Mouse (Mus musculus): ENCODE measurements around the gene Pdzd2. TPM values are rescaled to one million over a fixed set of nuclear protein-coding genes. Genes with fewer than 3 reads are reported as not detected.

Pdzd2 gene
- polyA plus RNA-seq, 1 experiment from 2014 or later = 114 TPM

DNA sequence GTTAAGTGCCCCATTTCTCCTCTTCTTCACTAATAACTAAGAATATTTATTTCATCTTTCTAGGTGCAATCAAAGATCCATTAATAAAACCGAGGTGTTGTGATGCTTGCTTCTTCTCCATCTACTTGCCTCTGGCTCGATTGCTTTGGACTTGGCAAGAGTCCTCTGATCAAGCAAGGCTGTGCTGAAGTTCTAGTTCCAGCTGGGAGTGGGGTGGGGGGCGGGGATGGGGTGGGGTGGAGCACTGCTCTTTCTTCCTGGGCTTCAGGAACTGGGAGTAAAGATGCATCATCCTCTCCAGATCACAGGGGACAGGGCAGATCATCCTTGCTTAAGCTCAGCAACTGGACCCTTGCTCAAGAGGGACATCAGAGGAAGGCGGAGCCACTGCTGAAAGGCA is 5.5 kb downstream of the Pdzd2 start:
- ATAC-seq (no peak), DNase-seq (ENCODE audit: low spot score) (no peak)
- peaks cover 13% of the 10 kb centered on the region for H3K27me3 ChIP-seq (replicated peaks; ENCODE audit: insufficient read depth, low read length)
- H3K4me3 ChIP-seq (ENCODE audit: low read depth, low read length) = no peak overlapping the region
- H3K36me3 ChIP-seq (ENCODE audit: insufficient read depth, low read length) = no peaks in the 10 kb centered on the region
- H3K4me2 ChIP-seq (replicated peaks; ENCODE audit: low read depth, low read length) = no peak overlapping the region
- TF ChIP-seq CTCF (IDR thresholded peaks at IDR 0.05) (no peak), EP300 (IDR thresholded peaks at IDR 0.05) (no peak)
- no peak overlapping the region for H3K27ac ChIP-seq (ENCODE audit: low read length)
- H3K9ac ChIP-seq (replicated peaks; ENCODE audit: low read depth) = no peak overlapping the region
- H3K4me1 ChIP-seq (ENCODE audit: insufficient read depth, low read depth, low read length) = no peaks in the 10 kb centered on the region
- no peaks in the 10 kb centered on the region for H3K9me3 ChIP-seq (ENCODE audit: low read length)
- WGBS = 47% methylated on average over 4 of the region's 4 CpGs

DNA sequence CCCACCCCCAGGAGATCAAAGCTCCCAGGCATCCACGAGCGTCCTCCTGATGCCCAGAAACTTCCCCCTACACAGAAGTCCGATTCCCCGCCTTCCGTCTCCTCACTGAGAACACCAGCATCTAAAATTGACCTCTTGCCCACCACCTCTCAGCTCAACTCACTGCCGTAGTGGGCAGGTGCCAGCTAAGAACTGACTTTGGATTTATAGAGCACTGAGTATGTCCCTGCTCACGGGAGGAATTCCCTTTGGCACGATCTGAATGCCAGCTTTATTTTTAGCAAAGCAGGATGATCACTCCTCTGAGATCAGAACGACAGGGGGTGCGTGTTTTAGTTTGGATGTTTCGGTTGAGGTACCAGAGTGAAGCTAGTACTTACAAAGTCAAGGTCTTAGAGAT is 7.1 kb downstream of the Pdzd2 start:
- TF ChIP-seq EP300 (IDR thresholded peaks at IDR 0.05) (no peak), CTCF (IDR thresholded peaks at IDR 0.05) (no peak)
- no peak overlapping the region for H3K27ac ChIP-seq (ENCODE audit: low read length)
- no peaks in the 10 kb centered on the region for H3K36me3 ChIP-seq (ENCODE audit: insufficient read depth, low read length)
- H3K9me3 ChIP-seq (ENCODE audit: low read length) = no peaks in the 10 kb centered on the region
- H3K4me2 ChIP-seq (replicated peaks; ENCODE audit: low read depth, low read length) = no peak overlapping the region
- H3K4me3 ChIP-seq (ENCODE audit: low read depth, low read length) = no peak overlapping the region
- H3K9ac ChIP-seq (replicated peaks; ENCODE audit: low read depth) = no peak overlapping the region
- 66% methylated on average over 11 of the region's 11 CpGs for WGBS
- H3K4me1 ChIP-seq (ENCODE audit: insufficient read depth, low read depth, low read length) = no peaks in the 10 kb centered on the region
- ATAC-seq (no peak), DNase-seq (ENCODE audit: low spot score) (no peak)
- no peaks in the 10 kb centered on the region for H3K27me3 ChIP-seq (replicated peaks; ENCODE audit: insufficient read depth, low read length)

DNA sequence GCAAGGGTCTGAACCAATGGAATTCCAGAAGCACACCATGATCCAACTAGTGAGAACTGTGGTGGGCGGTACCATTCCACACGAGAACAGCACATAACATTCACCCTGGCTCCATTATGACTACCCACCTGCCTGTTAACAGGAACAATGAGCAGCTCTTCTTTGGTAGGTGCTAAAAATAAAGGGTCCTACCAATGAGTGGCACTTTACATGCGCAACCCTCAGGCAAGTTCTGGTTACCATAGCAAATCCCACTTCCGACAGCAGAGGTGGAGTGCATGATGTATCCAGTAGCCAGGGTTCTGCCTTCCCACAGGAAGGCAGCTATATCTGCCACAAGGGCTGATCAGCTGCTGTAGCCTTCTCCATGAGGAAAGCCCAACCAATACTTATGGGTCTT is 11.3 kb downstream of the Pdzd2 start:
- TF ChIP-seq EP300 (IDR thresholded peaks at IDR 0.05) = no peak
- no peak for TF ChIP-seq CTCF (IDR thresholded peaks at IDR 0.05)
- no peaks in the 10 kb centered on the region for H3K27me3 ChIP-seq (replicated peaks; ENCODE audit: insufficient read depth, low read length)
- no peak overlapping the region for H3K27ac ChIP-seq (ENCODE audit: low read length)
- no peaks in the 10 kb centered on the region for H3K9me3 ChIP-seq (ENCODE audit: low read length)
- H3K36me3 ChIP-seq (ENCODE audit: insufficient read depth, low read length) = no peaks in the 10 kb centered on the region
- H3K9ac ChIP-seq (replicated peaks; ENCODE audit: low read depth) = no peak overlapping the region
- no peak for DNase-seq (ENCODE audit: low spot score)
- H3K4me1 ChIP-seq (ENCODE audit: insufficient read depth, low read depth, low read length) = no peaks in the 10 kb centered on the region
- ATAC-seq = no peak
- WGBS = 69% methylated on average over 4 of the region's 4 CpGs
- no peak overlapping the region for H3K4me3 ChIP-seq (ENCODE audit: low read depth, low read length)
- H3K4me2 ChIP-seq (replicated peaks; ENCODE audit: low read depth, low read length) = no peak overlapping the region

DNA sequence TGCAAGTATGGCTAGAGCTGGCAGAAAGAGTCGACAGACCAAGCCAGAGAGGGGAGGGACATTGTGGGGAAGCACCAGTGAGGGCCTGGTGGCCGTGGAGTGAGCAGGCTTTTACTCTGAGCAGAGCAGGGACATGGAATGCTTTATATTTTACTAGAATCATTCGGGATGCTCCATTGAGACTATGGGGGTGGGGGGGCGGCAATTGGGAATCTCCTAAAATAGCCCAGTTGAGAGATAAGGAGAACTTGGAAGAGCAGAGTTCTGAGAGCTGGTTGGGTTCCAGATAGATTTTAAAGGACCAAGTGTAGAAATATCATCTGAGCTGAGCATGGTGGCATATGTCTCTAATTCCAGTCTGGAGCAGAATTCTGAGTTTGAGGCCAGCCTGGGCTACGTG is 14.5 kb downstream of the Pdzd2 start:
- Histone ChIP-seq H3K27me3 (replicated peaks; ENCODE audit: insufficient read depth, low read length) (no peaks in the 10 kb centered on the region), H3K4me3 (ENCODE audit: low read depth, low read length) (no peak overlapping the region), H3K9me3 (ENCODE audit: low read length) (no peaks in the 10 kb centered on the region), H3K4me2 (replicated peaks; ENCODE audit: low read depth, low read length) (no peak overlapping the region), H3K4me1 (ENCODE audit: insufficient read depth, low read depth, low read length) (no peaks in the 10 kb centered on the region), H3K9ac (replicated peaks; ENCODE audit: low read depth) (no peak overlapping the region), H3K27ac (ENCODE audit: low read length) (no peak overlapping the region), H3K36me3 (ENCODE audit: insufficient read depth, low read length) (no peaks in the 10 kb centered on the region)
- DNase-seq (ENCODE audit: low spot score) (no peak), ATAC-seq (no peak)
- 67% methylated on average over 5 of the region's 5 CpGs for WGBS
- TF ChIP-seq EP300 (IDR thresholded peaks at IDR 0.05) (no peak), CTCF (IDR thresholded peaks at IDR 0.05) (no peak)

DNA sequence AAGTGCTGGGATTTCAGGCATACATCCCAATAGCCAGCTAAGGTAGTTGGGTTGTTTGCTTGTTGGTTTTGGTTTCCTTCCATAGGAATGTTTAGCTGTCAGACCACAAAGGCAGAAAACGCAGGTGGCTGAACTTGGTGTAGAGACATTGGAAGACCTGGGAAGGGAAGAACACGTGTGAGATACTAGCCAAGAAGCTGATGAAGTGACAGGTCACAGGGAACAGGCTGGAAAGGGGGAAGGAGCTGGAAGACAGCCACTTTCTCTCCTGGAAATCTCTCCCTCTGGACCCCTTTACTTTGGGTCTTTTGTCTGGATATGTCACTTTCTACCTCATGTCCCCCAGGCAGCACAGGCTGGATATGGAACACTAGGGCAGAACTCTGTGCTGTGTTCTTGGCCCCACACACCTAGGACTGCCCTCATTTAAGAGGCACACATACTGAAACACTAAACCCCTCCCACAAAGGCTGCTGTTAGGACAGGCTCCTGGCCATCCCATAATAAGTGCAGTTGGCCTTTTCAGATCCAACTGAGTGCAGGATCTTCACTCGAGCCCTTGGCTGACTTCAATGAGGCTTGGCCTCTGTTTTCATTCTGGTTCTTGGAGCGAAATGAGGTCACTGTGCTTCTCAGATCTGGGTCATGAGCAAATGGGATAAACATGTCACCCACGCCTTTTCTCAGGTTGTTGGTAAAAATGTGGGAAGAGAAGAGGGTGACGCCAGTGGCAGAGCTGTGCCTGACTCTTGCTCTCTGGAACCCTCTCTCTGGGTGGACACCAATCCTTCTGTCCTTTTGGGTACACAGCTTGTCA is 17.8 kb downstream of the Pdzd2 start:
- ATAC-seq (peak; percentile 35), DNase-seq (ENCODE audit: low spot score) (no peak)
- no peaks in the 10 kb centered on the region for H3K4me1 ChIP-seq (ENCODE audit: insufficient read depth, low read depth, low read length)
- H3K9me3 ChIP-seq (ENCODE audit: low read length) = no peaks in the 10 kb centered on the region
- no peak overlapping the region for H3K4me2 ChIP-seq (replicated peaks; ENCODE audit: low read depth, low read length)
- no peak overlapping the region for H3K27ac ChIP-seq (ENCODE audit: low read length)
- no peaks in the 10 kb centered on the region for H3K27me3 ChIP-seq (replicated peaks; ENCODE audit: insufficient read depth, low read length)
- TF ChIP-seq EP300 (IDR thresholded peaks at IDR 0.05) (no peak), CTCF (IDR thresholded peaks at IDR 0.05) (no peak)
- H3K36me3 ChIP-seq (ENCODE audit: insufficient read depth, low read length) = no peaks in the 10 kb centered on the region
- 58% methylated on average over 6 of the region's 6 CpGs for WGBS
- H3K4me3 ChIP-seq (ENCODE audit: low read depth, low read length) = no peak overlapping the region
- no peak overlapping the region for H3K9ac ChIP-seq (replicated peaks; ENCODE audit: low read depth)

DNA sequence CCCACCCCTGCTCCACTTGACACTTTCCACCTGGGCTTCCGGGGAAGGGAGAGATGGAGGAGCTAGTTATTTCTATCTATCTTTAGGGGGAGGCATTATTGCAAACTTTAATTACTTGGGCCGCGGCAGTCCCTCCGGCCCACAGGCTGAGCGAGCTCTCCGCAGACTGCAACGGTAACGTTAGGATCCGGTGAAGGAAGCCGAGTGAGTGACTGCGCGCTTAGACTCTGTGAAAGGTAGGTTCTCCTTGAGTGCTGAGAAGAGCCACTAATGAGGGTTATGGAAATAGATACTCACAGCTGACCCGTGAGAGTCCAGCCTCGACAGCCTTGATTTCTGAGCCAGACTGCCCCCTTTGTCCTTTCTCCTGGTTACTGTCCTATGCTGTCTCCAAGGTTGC is 20.9 kb downstream of the Pdzd2 start:
- DNase-seq (ENCODE audit: low spot score) = no peak
- Histone ChIP-seq H3K36me3 (ENCODE audit: insufficient read depth, low read length) (no peaks in the 10 kb centered on the region), H3K4me1 (ENCODE audit: insufficient read depth, low read depth, low read length) (no peaks in the 10 kb centered on the region), H3K27me3 (replicated peaks; ENCODE audit: insufficient read depth, low read length) (no peaks in the 10 kb centered on the region), H3K9me3 (ENCODE audit: low read length) (no peaks in the 10 kb centered on the region), H3K27ac (ENCODE audit: low read length) (no peak overlapping the region), H3K9ac (replicated peaks; ENCODE audit: low read depth) (no peak overlapping the region), H3K4me3 (ENCODE audit: low read depth, low read length) (no peak overlapping the region), H3K4me2 (replicated peaks; ENCODE audit: low read depth, low read length) (no peak overlapping the region)
- TF ChIP-seq CTCF (IDR thresholded peaks at IDR 0.05) (no peak), EP300 (IDR thresholded peaks at IDR 0.05) (no peak)
- no peak for ATAC-seq
- 67% methylated on average over 14 of the region's 14 CpGs for WGBS
